Mouse (Mus musculus) intestine, embryonic 16.5 days (tissue): ENCODE data around the gene Tdo2. TPM values are rescaled to one million over a fixed set of nuclear protein-coding genes. Genes with fewer than 3 reads are reported as not detected.

Experiments
- ATAC-seq: fragments of 200-750 bp; cut with Nextera tagmentation; 2 replicates; pipeline ENCODE4 v1.8.0; 2017; ENCODE audit warnings: moderate TSS enrichment, moderate library complexity
- H3K27ac ChIP-seq: fragments of 300-500 bp; sonication (generic); 2 replicates; pipeline ENCODE4 v1.5.1; 2014; ENCODE audit warnings: mild to moderate bottlenecking, low read length
- H3K27me3 ChIP-seq: fragments of 300-500 bp; sonication (generic); replicated peaks from 2 replicates; pipeline ENCODE4 v1.6.1; 2014; ENCODE audit warnings: low read length, control low read depth, mixed read lengths; ENCODE audit not compliant: control insufficient read depth, insufficient read depth
- H3K36me3 ChIP-seq: fragments of 300-500 bp; sonication (generic); 2 replicates; pipeline ENCODE4 v1.6.1; 2014; ENCODE audit warnings: low read length, control low read depth; ENCODE audit not compliant: control insufficient read depth, insufficient read depth
- H3K4me1 ChIP-seq: fragments of 300-500 bp; sonication (generic); 2 replicates; pipeline ENCODE4 v1.6.1; 2014; ENCODE audit warnings: low read length, control low read depth, mixed read lengths; ENCODE audit not compliant: control insufficient read depth, insufficient read depth
- H3K4me2 ChIP-seq: fragments of 300-500 bp; sonication (generic); 2 replicates; pipeline ENCODE4 v1.6.1; 2014; ENCODE audit warnings: low read depth, low read length, control low read depth
- H3K4me3 ChIP-seq: fragments of 300-500 bp; sonication (generic); 2 replicates; pipeline ENCODE4 v1.5.1; 2014; ENCODE audit warnings: mild to moderate bottlenecking, low read length
- H3K9ac ChIP-seq: fragments of 300-500 bp; sonication (generic); 2 replicates; pipeline ENCODE4 v1.6.1; 2014; ENCODE audit warnings: low read depth, low read length
- H3K9me3 ChIP-seq: fragments of 300-500 bp; sonication (generic); 2 replicates; pipeline ENCODE4 v1.6.1; 2016; ENCODE audit warnings: low read length, control low read depth; ENCODE audit not compliant: control insufficient read depth
- WGBS: fragments of 180-500 bp; shearing (Covaris S2); extraction: QIAGEN DNeasy Blood & Tissue Kit; methylation state at CpG from one replicate; pipeline ENCODE4 v1.1.7; 2014; 5-methylcytosine and 5-hydroxymethylcytosine counted together
- polyA plus RNA-seq: library from polyadenylated mRNA; unstranded; fragments of >200 nt; fragmentation: Nextera tagmentation; extraction: Ambion mirVana; gene quantifications from 2 replicates; pipeline ENCODE4 v1.2.1, GENCODE M21; 2015

Tdo2 gene
- polyA plus RNA-seq, 1 experiment from 2014 or later: 1.1 TPM

- 83% methylated on average over 5 of the region's 5 CpGs for WGBS
Measured at GRCm38 (mm10) chr3:81957484-81957883, 18.5 kb downstream of the Tdo2 start.

GRCm38 (mm10) chr3:81951785-81952184 is 24.2 kb downstream of the Tdo2 start:
- no peak overlapping the region for H3K4me3 ChIP-seq
- H3K4me2 ChIP-seq: no peak overlapping the region
- H3K27ac ChIP-seq: no peak overlapping the region
- no peaks in the 10 kb centered on the region for H3K27me3 ChIP-seq
- no peaks in the 10 kb centered on the region for H3K36me3 ChIP-seq
- no peak for ATAC-seq
- H3K9me3 ChIP-seq: no peaks in the 10 kb centered on the region
- H3K4me1 ChIP-seq: no peaks in the 10 kb centered on the region
- no peak overlapping the region for H3K9ac ChIP-seq
- 67% methylated on average over 2 of the region's 2 CpGs for WGBS

More at GRCm38 (mm10) chr3:81957484-81957883, 18.5 kb downstream of the Tdo2 start:
- H3K9ac ChIP-seq: no peak overlapping the region
- no peaks in the 10 kb centered on the region for H3K4me1 ChIP-seq
- no peak overlapping the region for H3K4me2 ChIP-seq
- H3K36me3 ChIP-seq: no peaks in the 10 kb centered on the region
- no peak for ATAC-seq
- no peak overlapping the region for H3K4me3 ChIP-seq
- no peak overlapping the region for H3K27ac ChIP-seq
- H3K9me3 ChIP-seq: no peaks in the 10 kb centered on the region
- H3K27me3 ChIP-seq: no peaks in the 10 kb centered on the region

DNA sequence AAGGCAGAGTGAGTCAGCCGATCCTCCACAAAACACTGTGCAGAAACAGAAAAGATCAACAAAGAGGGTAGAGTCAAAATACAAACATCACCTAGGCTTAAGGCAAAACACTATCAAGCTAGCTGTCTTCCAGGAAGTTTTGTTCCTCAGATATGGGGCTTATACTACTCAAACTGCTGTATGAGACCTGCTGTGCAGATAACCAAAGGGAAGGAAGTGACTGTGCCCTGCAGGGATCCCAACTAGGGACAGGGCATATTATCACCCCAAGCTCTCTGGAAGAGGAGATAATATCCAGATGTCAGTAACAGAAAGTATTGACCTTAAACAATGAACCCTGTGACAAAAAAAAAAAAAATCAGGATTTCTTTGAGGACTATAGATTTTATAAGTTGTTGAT is 27.0 kb downstream of the Tdo2 start:
- H3K27me3 ChIP-seq: no peaks in the 10 kb centered on the region
- H3K9me3 ChIP-seq: no peaks in the 10 kb centered on the region
- no peak overlapping the region for H3K9ac ChIP-seq
- H3K4me3 ChIP-seq: no peak overlapping the region
- no peak for ATAC-seq
- H3K4me2 ChIP-seq: no peak overlapping the region
- WGBS: 67% methylated on average over 1 of the region's 1 CpGs
- H3K36me3 ChIP-seq: no peaks in the 10 kb centered on the region
- no peak overlapping the region for H3K27ac ChIP-seq
- no peaks in the 10 kb centered on the region for H3K4me1 ChIP-seq

DNA sequence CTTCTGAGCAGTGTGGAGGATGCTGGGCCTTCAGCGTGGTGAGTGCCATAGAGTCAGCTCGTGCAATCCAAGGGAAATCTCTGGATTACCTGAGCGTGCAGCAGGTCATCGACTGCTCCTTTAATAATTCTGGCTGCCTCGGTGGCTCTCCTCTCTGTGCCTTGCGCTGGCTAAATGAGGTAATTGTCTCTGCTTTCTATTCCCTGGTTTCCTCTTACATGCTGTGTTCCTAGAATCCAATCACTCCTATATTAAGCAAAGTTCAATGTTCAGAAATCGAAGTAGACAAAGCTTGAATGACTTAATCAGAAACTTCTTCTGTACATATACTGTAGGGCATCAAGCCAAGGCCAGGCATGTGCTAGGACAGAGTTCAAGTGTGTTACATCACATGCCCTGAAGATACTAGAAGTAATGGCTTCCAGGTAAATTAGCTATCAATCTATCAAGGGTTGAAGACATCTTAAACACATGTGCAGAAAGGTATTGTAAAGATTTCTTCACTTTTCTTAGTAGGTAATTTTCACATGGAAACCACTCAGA is 31.1 kb downstream of the Tdo2 start:
- H3K4me2 ChIP-seq: no peak overlapping the region
- H3K27ac ChIP-seq: no peak overlapping the region
- no peaks in the 10 kb centered on the region for H3K4me1 ChIP-seq
- H3K36me3 ChIP-seq: no peaks in the 10 kb centered on the region
- no peaks in the 10 kb centered on the region for H3K27me3 ChIP-seq
- no peak overlapping the region for H3K4me3 ChIP-seq
- 90% methylated on average over 7 of the region's 7 CpGs for WGBS
- no peaks in the 10 kb centered on the region for H3K9me3 ChIP-seq
- no peak overlapping the region for H3K9ac ChIP-seq
- peak; percentile 64; the same call in 1 of the 2 replicates for ATAC-seq

- Histone ChIP-seq H3K4me3 (no peak overlapping the region), H3K27ac (no peak overlapping the region), H3K4me2 (no peak overlapping the region), H3K36me3 (no peaks in the 10 kb centered on the region), H3K4me1 (no peaks in the 10 kb centered on the region), H3K27me3 (no peaks in the 10 kb centered on the region), H3K9me3 (no peaks in the 10 kb centered on the region), H3K9ac (no peak overlapping the region)
- WGBS: 91% methylated on average over 3 of the region's 3 CpGs
- no peak for ATAC-seq
Measured at GRCm38 (mm10) chr3:81943097-81943496, 32.9 kb downstream of the Tdo2 start.

- Histone ChIP-seq H3K4me2 (no peak overlapping the region), H3K36me3 (no peaks in the 10 kb centered on the region), H3K4me1 (no peaks in the 10 kb centered on the region), H3K9ac (no peak overlapping the region), H3K27ac (no peak overlapping the region), H3K27me3 (no peaks in the 10 kb centered on the region), H3K4me3 (no peak overlapping the region), H3K9me3 (no peaks in the 10 kb centered on the region)
- 0 out of 2 replicates have a peak, but pooled peaks have one; percentile 38 for ATAC-seq
- WGBS: 75% methylated on average over 3 of the region's 3 CpGs
Measured at GRCm38 (mm10) chr3:81942341-81942740, 33.7 kb downstream of the Tdo2 start.

DNA sequence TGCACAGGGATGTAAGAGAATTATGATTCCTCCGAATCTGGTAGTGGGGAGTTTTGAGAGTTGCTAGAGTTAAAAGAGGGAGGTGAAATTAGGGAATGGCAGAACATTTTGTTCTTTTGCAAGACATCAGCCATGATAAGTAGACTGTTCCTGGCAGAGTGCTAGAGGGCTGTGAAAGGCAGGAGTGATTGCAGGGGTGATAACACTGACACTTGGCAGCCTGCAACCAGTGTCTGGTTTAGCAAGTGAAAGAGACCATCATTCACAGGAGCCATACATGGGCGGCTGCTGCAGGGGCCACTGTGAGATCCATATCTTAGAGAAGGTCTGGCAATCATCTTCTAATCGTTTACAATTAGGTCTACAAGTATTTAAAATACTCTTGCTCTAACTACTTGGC is 37.1 kb downstream of the Tdo2 start:
- WGBS: 45% methylated on average over 3 of the region's 3 CpGs
- H3K27ac ChIP-seq: no peak overlapping the region
- no peak overlapping the region for H3K4me3 ChIP-seq
- no peaks in the 10 kb centered on the region for H3K27me3 ChIP-seq
- H3K36me3 ChIP-seq: no peaks in the 10 kb centered on the region
- no peak overlapping the region for H3K4me2 ChIP-seq
- H3K9ac ChIP-seq: no peak overlapping the region
- ATAC-seq: peak; percentile 50; the same call in 1 of the 2 replicates
- no peaks in the 10 kb centered on the region for H3K9me3 ChIP-seq
- H3K4me1 ChIP-seq: no peaks in the 10 kb centered on the region

DNA sequence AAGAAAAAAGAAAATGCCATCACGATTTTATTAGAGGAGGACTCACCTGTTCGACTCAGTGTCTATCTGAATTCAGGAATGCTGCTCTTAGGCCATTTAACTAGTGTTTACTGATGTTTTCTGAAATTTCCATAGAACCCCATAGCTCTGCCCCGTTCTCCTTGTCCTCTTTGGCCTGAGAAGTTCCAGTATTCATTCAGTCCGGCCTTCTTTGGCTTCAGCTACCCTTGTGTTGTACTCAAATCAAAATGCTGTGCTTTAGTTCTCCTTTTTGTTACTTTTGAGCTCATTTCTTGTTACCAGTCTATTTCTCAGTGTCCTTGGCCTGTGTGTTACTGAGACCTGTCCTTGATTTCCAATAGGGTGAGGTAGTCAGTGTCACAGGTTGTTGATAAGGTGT is 42.7 kb downstream of the Tdo2 start:
- Histone ChIP-seq H3K4me1 (no peaks in the 10 kb centered on the region), H3K9me3 (no peaks in the 10 kb centered on the region), H3K4me3 (no peak overlapping the region), H3K36me3 (no peaks in the 10 kb centered on the region), H3K9ac (no peak overlapping the region), H3K4me2 (no peak overlapping the region), H3K27me3 (no peaks in the 10 kb centered on the region), H3K27ac (no peak overlapping the region)
- WGBS: 84% methylated on average over 4 of the region's 4 CpGs
- no peak for ATAC-seq

- H3K9me3 ChIP-seq: no peaks in the 10 kb centered on the region
- H3K4me3 ChIP-seq: peak within 1 kb of the TSS; percentile 68
- H3K4me1 ChIP-seq: no peaks in the 10 kb centered on the region
- H3K27me3 ChIP-seq: no peaks in the 10 kb centered on the region
- peak within 1 kb of the TSS; percentile 88 for H3K27ac ChIP-seq
- no peaks in the 10 kb centered on the region for H3K36me3 ChIP-seq
- peak within 1 kb of the TSS; percentile 94 for H3K9ac ChIP-seq
- peak; percentile 99 for ATAC-seq
- 11% methylated on average over 27 of the region's 27 CpGs for WGBS
- peak within 1 kb of the TSS; percentile 45 for H3K4me2 ChIP-seq
Measured at GRCm38 (mm10) chr3:81932141-81933101, 43.6 kb downstream of the Tdo2 start, which contains the start of gene Ctso. Ctso (plus strand) TSS chr3:81932601.
